Mouse (Mus musculus): ENCODE measurements at regions not wholly inside any gene's neighbourhood (a gene's known extent, or its start where the extent isn't known, plus 50 kb on each side); places are given as distances from the start of the nearest gene placed in this dataset.

DNA sequence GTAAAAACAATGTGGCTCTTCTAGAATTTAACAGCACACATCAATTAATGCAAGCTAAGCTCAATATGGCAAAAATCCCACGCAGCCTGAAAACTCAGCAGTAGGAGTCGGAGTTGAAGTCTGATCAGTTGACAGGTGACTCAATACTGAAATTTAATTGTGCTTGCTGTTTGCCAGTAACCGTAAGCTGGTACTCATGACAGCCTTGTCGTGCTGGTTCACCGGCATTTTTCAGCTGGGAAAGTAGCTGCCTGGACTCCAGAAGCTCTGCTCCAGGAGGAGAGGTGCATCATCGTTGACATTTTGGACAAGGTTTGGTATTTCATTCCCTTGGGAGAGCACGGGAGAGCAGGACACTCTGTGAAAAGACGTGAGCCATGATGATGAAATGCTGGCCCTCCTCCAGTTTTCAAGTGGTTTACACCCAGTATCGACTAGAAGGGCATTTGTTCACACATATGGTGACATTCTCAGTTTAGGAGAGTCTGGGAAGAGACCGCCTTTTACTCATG lies 372.1 kb upstream of the Actbl2 start:
- Histone ChIP-seq H3K9ac (ENCODE audit: insufficient read depth, low read depth) (no peak overlapping the region), H3K36me3 (replicated peaks in 1 of 2; ENCODE audit: control insufficient read depth in 1 of 2, insufficient read depth in 1 of 2, low read length in 1 of 2) (no peaks in the 10 kb centered on the region), H3K4me2 (ENCODE audit: insufficient read depth, low read depth, poor library complexity, severe bottlenecking) (no peak overlapping the region), H3K27ac (ENCODE audit: insufficient read depth, low read depth) (no peak overlapping the region), H3K4me1 (ENCODE audit: control insufficient read depth in 1 of 2, insufficient read depth in 2 of 2) (no peaks in the 10 kb centered on the region), H3K27me3 (replicated peaks) (no peaks in the 10 kb centered on the region), H3K4me3 (replicated peaks in 1 of 3; ENCODE audit: low read depth in 2 of 3, low read length in 2 of 3, poor library complexity in 1 of 3) (no peak overlapping the region), H3K79me2 (replicated peaks; ENCODE audit: control insufficient read depth, extremely low read depth, insufficient read depth, poor library complexity, severe bottlenecking) (no peaks in the 10 kb centered on the region), H3K9me3 (replicated peaks; ENCODE audit: low read length) (no peaks in the 10 kb centered on the region)
- in situ Hi-C loops (cut with MboI; ENCODE audit: low pct_ligation_motif_present, low pct_unique_long_range_greater_than_20kb, low sequenced_read_pairs) (no loop called here), dilution Hi-C loops (cut with MboI; ENCODE audit: extremely low pct_ligation_motif_present, extremely low pct_unique_long_range_greater_than_20kb, low sequenced_read_pairs) (no loop called here)
- DNase-seq (ENCODE audit: extremely low read depth): no peak
- TF ChIP-seq POLR2A (IDR thresholded peaks at IDR 0.05; ENCODE audit: low read depth, low read length): no peak
- TF ChIP-seq CHD2 (IDR thresholded peaks at IDR 0.05; ENCODE audit: low read length): no peak
- no peak for TF ChIP-seq CHD1 (IDR thresholded peaks at IDR 0.05; ENCODE audit: low read depth, low read length)
- TF ChIP-seq USF1 (IDR thresholded peaks at IDR 0.05; ENCODE audit: low read depth, low read length): no peak
- no peak for TF ChIP-seq RAD21 (IDR thresholded peaks at IDR 0.05; ENCODE audit: low read depth, low read length)
- TF ChIP-seq CTCF (conservative IDR thresholded peaks at IDR 0.05 in 1 of 2, IDR thresholded peaks at IDR 0.05 in 1 of 2; ENCODE audit: low read depth in 2 of 2, low read length in 2 of 2): no peak
- TF ChIP-seq SIN3A (IDR thresholded peaks at IDR 0.05; ENCODE audit: low read length): no peak
- TF ChIP-seq USF2 (conservative IDR thresholded peaks at IDR 0.05; ENCODE audit: low read depth, low read length): no peak
- TF ChIP-seq UBTF (IDR thresholded peaks at IDR 0.05; ENCODE audit: low read depth, low read length): no peak
- TF ChIP-seq ZKSCAN1 (IDR thresholded peaks at IDR 0.05; ENCODE audit: borderline replicate concordance, low read depth, low read length): no peak
- no peak for TF ChIP-seq ZC3H11A (IDR thresholded peaks at IDR 0.05; ENCODE audit: low read depth, low read length)
- no peak for TF ChIP-seq JUN (IDR thresholded peaks at IDR 0.05; ENCODE audit: insufficient read depth, low read depth, low read length)
- TF ChIP-seq MYC (IDR thresholded peaks at IDR 0.05; ENCODE audit: low read depth, low read length): no peak

DNA sequence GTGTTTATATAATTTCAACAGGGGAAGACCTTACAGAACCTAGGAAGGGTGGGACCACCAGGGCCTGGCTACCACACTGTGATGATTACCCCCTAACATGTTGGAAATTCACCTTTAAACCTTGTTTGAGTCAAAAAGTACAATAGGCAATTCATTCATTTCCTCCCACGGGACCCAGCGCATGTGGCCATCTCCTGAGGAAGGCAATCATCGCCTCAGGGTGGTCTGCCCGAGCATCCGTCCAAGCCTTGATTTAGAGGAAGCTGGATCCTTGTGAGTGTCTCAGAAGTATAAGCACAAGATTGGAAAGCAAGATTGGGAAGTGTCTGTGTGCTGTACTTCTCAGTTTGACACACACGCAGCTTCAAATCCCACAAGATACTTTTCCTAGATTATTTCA lies 360.9 kb upstream of the Actbl2 start:
- dilution Hi-C loops (cut with MboI; ENCODE audit: extremely low pct_ligation_motif_present, extremely low pct_unique_long_range_greater_than_20kb, low sequenced_read_pairs): no loop called here
- Histone ChIP-seq H3K9me3 (replicated peaks; ENCODE audit: low read length) (no peaks in the 10 kb centered on the region), H3K27ac (ENCODE audit: insufficient read depth, low read depth) (no peak overlapping the region), H3K4me1 (ENCODE audit: control insufficient read depth in 1 of 2, insufficient read depth in 2 of 2) (no peaks in the 10 kb centered on the region; a peak in 1 of 4 replicates), H3K4me2 (ENCODE audit: insufficient read depth, low read depth, poor library complexity, severe bottlenecking) (no peak overlapping the region), H3K27me3 (replicated peaks) (no peaks in the 10 kb centered on the region), H3K9ac (ENCODE audit: insufficient read depth, low read depth) (no peak overlapping the region), H3K4me3 (replicated peaks in 1 of 3; ENCODE audit: low read depth in 2 of 3, low read length in 2 of 3, poor library complexity in 1 of 3) (no peak overlapping the region), H3K79me2 (replicated peaks; ENCODE audit: control insufficient read depth, extremely low read depth, insufficient read depth, poor library complexity, severe bottlenecking) (no peaks in the 10 kb centered on the region), H3K36me3 (replicated peaks in 1 of 2; ENCODE audit: control insufficient read depth in 1 of 2, insufficient read depth in 1 of 2, low read length in 1 of 2) (no peaks in the 10 kb centered on the region)
- DNase-seq (ENCODE audit: extremely low read depth): no peak
- in situ Hi-C loops (cut with MboI; ENCODE audit: low pct_ligation_motif_present, low pct_unique_long_range_greater_than_20kb, low sequenced_read_pairs): no loop called here
- TF ChIP-seq CHD2 (IDR thresholded peaks at IDR 0.05; ENCODE audit: low read length) (no peak), MYC (IDR thresholded peaks at IDR 0.05; ENCODE audit: low read depth, low read length) (no peak), TBP (conservative IDR thresholded peaks at IDR 0.05; ENCODE audit: low read depth, low read length) (no peak), ZMIZ1 (IDR thresholded peaks at IDR 0.05; ENCODE audit: low read depth, low read length) (no peak), MAFK (IDR thresholded peaks at IDR 0.05; ENCODE audit: insufficient replicate concordance, low read length) (no peak), POLR2A (IDR thresholded peaks at IDR 0.05; ENCODE audit: low read depth, low read length) (no peak), ZKSCAN1 (IDR thresholded peaks at IDR 0.05; ENCODE audit: borderline replicate concordance, low read depth, low read length) (no peak), BHLHE40 (IDR thresholded peaks at IDR 0.05; ENCODE audit: low read depth, low read length) (no peak), NELFE (IDR thresholded peaks at IDR 0.05; ENCODE audit: low read depth, low read length) (no peak), POLR2AphosphoS2 (IDR thresholded peaks at IDR 0.05; ENCODE audit: low read depth, low read length) (no peak)

All from CH12.LX (cell line).